Mouse (Mus musculus) adrenal gland, postnatal 10 days (tissue): Measurements from ENCODE around the gene Hbb-bs. TPM values are rescaled to one million over a fixed set of nuclear protein-coding genes. Genes with fewer than 3 reads are reported as not detected.
"Not testable (repeated sequence)": the region's sequence is repeated elsewhere in the genome, so short reads cannot be mapped to it uniquely, and the experiment has no call there.

Experiments
- DNase-seq: peaks from one replicate; pipeline ENCODE4 v3.0.0; 2021; ENCODE audit warnings: mixed read lengths
- total RNA-seq, 2 experiments: library from RNA; stranded (reverse); gene quantifications; 2 replicates each; pipeline ENCODE4 v1.2.3; 2021

Hbb-bs gene
- total RNA-seq, 2 experiments from 2014 or later: 3,542 to 4,429 TPM

- DNase-seq: no peak
These were observed 16.6 kb downstream of the Hbb-bs start for GRCm38 (mm10) chr7:103811223-103811845.

- DNase-seq: no peak
These were observed 17.1 kb downstream of the Hbb-bs start for GRCm38 (mm10) chr7:103810746-103811145.

DNA sequence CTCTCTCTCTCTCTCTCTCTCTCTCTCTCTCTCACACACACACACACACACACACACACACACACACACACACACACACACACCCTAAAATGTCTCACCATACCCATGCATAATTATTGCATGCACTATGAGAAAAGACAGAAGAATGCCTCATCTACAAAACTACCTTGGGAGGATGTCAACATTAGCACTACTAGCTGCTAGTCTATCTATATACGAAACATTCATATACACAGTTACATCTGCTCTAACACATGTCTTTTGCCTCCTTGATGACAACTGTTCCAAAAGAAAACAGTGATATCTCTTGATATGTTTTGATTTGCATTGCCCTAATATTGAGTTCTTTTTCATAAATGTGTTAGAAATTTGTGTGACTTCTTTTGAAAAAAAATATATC, 17.6 kb downstream of the Hbb-bs start:
- no peak for DNase-seq

DNA sequence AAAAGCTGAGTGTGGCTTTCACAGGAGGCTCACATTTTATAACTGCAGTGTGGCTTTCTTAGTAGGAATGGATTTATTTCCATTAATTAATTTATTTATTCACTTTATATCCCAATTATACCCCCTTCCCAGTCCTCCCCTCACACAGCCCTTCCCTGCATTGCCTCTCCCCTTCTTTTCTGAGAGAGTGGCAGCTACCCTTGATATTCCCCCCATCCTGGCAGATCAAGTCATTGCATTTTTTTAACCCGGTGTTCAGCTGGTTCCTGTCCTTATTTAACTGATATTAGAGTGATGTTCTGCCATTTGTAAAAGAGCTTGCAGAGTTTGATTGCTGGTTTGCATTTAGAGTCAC, 18.1 kb downstream of the Hbb-bs start:
- DNase-seq: no peak

DNA sequence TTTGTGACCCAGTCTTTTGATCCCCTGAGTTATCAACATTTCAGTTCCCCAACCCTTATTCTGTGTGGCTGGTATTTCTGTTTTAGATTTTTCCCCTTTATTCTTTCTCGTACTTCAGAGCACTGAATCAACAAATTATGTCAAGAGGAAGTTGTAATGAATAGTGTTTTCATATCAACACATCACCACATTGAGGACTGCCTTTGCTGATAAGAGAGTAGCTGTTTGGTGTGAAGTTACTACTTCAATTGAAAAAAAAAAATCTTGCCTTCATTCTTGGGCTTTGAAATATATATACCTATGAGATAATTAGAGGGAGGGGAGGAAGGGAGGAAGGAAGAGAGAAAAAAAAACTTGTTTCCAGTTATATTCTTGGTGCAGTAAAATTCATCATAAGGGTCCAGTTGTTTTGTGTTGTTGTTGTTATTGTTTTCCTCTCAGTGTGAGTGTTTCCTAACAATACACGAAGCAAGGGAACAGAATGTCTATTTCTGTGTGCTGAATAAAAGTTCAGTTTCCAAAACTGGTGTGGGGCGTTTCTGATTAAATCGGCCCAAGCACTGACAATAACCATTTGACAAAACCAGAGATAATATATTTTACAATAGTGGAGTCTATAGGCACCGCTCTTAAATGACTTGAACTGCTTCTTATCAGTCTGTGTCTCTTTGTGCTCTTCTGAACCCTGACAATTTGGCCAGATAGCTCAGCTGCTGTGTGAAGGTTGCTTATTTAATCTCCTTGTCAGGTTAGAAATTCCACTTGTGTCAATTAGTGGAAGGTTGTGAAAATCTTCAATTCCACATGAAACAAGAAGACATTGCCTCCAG, 18.7 kb downstream of the Hbb-bs start:
- no peak for DNase-seq

GRCm38 (mm10) chr7:103808120-103808519, 19.8 kb downstream of the Hbb-bs start:
- DNase-seq: not testable (repeated sequence)

DNA sequence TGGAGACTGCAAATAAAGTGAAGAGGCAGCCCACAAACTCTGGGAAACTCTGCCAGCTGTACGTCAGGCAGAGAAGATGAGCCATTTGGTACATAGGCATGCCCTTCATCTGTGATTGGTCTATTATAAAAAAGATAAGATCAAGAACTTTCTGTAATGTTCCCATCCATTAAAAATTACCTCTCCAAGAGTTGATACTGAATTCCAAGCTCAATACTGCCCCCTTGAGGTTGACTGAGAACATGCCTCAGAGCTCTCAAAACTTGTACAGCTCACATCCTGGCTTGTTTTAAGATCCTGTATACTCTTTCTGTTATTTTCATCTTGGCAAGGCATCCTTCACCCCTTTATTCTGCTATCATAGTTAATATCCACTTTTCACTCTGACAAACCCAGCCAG, 21.0 kb downstream of the Hbb-bs start:
- peak; percentile 21 for DNase-seq

GRCm38 (mm10) chr7:103792669-103793388, 35.1 kb downstream of the Hbb-bs start:
- no peak for DNase-seq

DNA sequence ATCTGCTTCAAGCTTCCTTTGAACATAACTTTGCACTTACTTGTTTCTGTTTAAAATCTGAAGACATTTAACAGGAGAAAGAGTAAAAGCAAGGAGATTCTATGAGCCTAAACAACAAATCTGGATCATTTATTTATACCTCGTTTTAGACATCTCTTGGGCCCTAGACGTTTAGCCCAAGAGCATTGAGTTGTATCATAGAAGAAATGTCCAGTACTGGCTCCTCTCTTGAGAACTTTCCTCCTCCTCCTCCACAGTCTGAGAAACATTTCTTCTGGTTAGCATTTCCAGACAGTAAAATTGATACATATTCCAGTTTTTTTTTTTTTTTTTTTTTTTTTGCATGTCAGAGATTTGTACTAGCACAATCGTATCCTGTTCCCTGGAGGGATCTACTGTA, 36.2 kb downstream of the Hbb-bs start, which contains the start of gene Olfr67:
TSS of gene Olfr67 (minus strand) at position 101 of the 400 bp plus-strand sequence.
- DNase-seq: no peak

DNA sequence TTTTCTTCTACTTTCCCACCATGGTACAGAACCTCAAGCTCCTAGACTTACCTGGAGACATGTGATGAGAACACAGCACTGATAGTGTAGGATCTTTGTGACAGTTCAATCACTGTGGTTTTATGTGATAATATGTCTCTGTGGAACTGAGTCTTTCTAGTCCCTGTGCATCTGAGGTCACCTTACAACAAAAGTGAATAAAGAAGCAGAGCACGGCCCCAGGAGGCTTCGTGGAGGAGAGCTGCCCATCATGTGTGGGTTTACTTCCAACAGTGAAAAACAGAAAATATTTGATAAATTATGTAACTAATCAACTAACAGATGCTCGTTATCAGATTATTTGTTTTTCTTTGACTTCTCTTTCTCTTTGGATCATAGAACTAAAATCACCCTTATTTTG, 48.3 kb downstream of the Hbb-bs start, which contains the start of gene Olfr68:
TSS of gene Olfr68 (minus strand) at position 101 of the 400 bp plus-strand sequence.
- DNase-seq: no peak

DNA sequence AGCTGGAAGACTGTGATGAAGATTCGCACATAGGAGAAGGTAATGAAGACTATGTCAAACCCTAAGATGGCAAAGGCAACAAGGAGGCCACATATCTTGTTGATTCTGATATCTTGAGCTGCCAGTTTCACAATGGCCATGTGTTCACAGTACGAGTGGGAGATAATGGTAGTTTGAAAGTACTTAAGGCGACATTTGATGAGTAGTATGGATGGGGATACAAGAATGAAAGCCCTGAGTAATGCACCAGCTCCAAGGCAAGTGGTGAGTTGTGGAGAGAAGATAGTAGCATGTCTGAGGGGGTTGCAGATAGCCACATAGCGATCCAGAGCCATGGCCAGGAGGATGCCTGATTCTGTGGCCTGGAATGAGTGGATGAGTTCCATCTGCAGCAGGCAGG, 50.2 kb downstream of the Hbb-bs start:
- not testable (repeated sequence) for DNase-seq

Other genes with a start within 250 kb of the Hbb-bs start
- gene Olfr618, start 238.0 kb downstream of the Hbb-bs start, total RNA-seq: not detected
- not detected for gene Olfr619, start 227.5 kb downstream of the Hbb-bs start, total RNA-seq
- gene Olfr620, start 215.6 kb downstream of the Hbb-bs start, total RNA-seq: not detected
- not detected for gene Olfr622, start 185.4 kb downstream of the Hbb-bs start, total RNA-seq
- not detected for gene Olfr623, start 164.4 kb downstream of the Hbb-bs start, total RNA-seq
- gene Olfr624, start 156.9 kb downstream of the Hbb-bs start, total RNA-seq: under 1 TPM; 0.06 to 0.09 TPM
- gene Olfr625-ps1, start 145.4 kb downstream of the Hbb-bs start, total RNA-seq: not detected
- gene Olfr243, start 113.4 kb downstream of the Hbb-bs start, total RNA-seq: not detected
- not detected for gene Olfr628, start 97.7 kb downstream of the Hbb-bs start, total RNA-seq
- not detected for gene Olfr629, start 83.2 kb downstream of the Hbb-bs start, total RNA-seq
- not detected for gene Olfr630, start 70.8 kb downstream of the Hbb-bs start, total RNA-seq
- gene Olfr69, start 56.5 kb downstream of the Hbb-bs start, total RNA-seq: not detected
- not detected for gene Olfr68, start 48.4 kb downstream of the Hbb-bs start, total RNA-seq
- not detected for gene Olfr67, start 36.3 kb downstream of the Hbb-bs start, total RNA-seq
- gene Hbb-bt, start 14.1 kb downstream of the Hbb-bs start, total RNA-seq: 100 to 1,000 TPM; 489 to 710 TPM
- gene Hbb-bh2, start 12.4 kb upstream of the Hbb-bs start, total RNA-seq: not detected
- not detected for gene Hbb-bh1, start 15.1 kb upstream of the Hbb-bs start, total RNA-seq
- not detected for gene Hbb-y, start 25.1 kb upstream of the Hbb-bs start, total RNA-seq
- gene Olfr66, start 58.2 kb upstream of the Hbb-bs start, total RNA-seq: not detected
- not detected for gene Olfr64, start 66.4 kb upstream of the Hbb-bs start, total RNA-seq
- not detected for gene Olfr65, start 75.4 kb upstream of the Hbb-bs start, total RNA-seq
- not detected for gene Olfr631, start 100.7 kb upstream of the Hbb-bs start, total RNA-seq
- gene Olfr632, start 106.3 kb upstream of the Hbb-bs start, total RNA-seq: not detected
- not detected for gene Olfr633, start 116.3 kb upstream of the Hbb-bs start, total RNA-seq
- not detected for gene Olfr635, start 143.1 kb upstream of the Hbb-bs start, total RNA-seq
- not detected for gene Olfr638, start 170.7 kb upstream of the Hbb-bs start, total RNA-seq
- gene Olfr639, start 189.2 kb upstream of the Hbb-bs start, total RNA-seq: under 1 TPM in 1 of 2 experiments, not detected in 1; 0.06 TPM
- gene Olfr640, start 197.5 kb upstream of the Hbb-bs start, total RNA-seq: not detected
- gene Olfr641, start 207.3 kb upstream of the Hbb-bs start, total RNA-seq: not detected
- gene Olfr642, start 224.6 kb upstream of the Hbb-bs start, total RNA-seq: not detected
- not detected for gene 4930516K23Rik, start 233.3 kb upstream of the Hbb-bs start, total RNA-seq
- not detected for gene Olfr644, start 243.8 kb upstream of the Hbb-bs start, total RNA-seq